Mouse (Mus musculus) embryonic facial prominence, embryonic 15.5 days (tissue): ENCODE measurements around the gene Stx7. TPM values are rescaled to one million over a fixed set of nuclear protein-coding genes. Genes with fewer than 3 reads are reported as not detected.

Source experiments
- ATAC-seq: fragments of 200-750 bp; cut with Nextera tagmentation; 2 replicates; pipeline ENCODE4 v1.8.0; 2017; ENCODE audit warnings: low read depth, moderate TSS enrichment; ENCODE audit not compliant: insufficient number of reproducible peaks, low FRiP score, low TSS enrichment
- H3K27ac ChIP-seq: fragments of 300-500 bp; sonication (generic); replicated peaks from 2 replicates; pipeline ENCODE4 v1.5.1; 2015; ENCODE audit warnings: mild to moderate bottlenecking, inconsistent platforms
- H3K27me3 ChIP-seq: fragments of 300-500 bp; sonication (generic); 2 replicates; pipeline ENCODE4 v1.6.1; 2015; ENCODE audit warnings: inconsistent platforms
- H3K36me3 ChIP-seq: fragments of 300-500 bp; sonication (generic); 2 replicates; pipeline ENCODE4 v1.6.1; 2015; ENCODE audit warnings: mild to moderate bottlenecking, inconsistent platforms
- H3K4me1 ChIP-seq: fragments of 300-500 bp; sonication (generic); 2 replicates; pipeline ENCODE4 v1.6.1; 2015; ENCODE audit warnings: inconsistent platforms
- H3K4me2 ChIP-seq: fragments of 300-500 bp; sonication (generic); replicated peaks from 2 replicates; pipeline ENCODE4 v1.6.1; 2015; ENCODE audit warnings: mild to moderate bottlenecking, inconsistent platforms
- H3K4me3 ChIP-seq: fragments of 300-500 bp; sonication (generic); replicated peaks from 2 replicates; pipeline ENCODE4 v1.5.1; 2015; ENCODE audit warnings: mild to moderate bottlenecking, inconsistent platforms
- H3K9ac ChIP-seq: fragments of 300-500 bp; sonication (generic); 2 replicates; pipeline ENCODE4 v1.6.1; 2015; ENCODE audit warnings: inconsistent platforms
- H3K9me3 ChIP-seq: fragments of 300-500 bp; sonication (generic); replicated peaks from 2 replicates; pipeline ENCODE4 v1.6.1; 2016; ENCODE audit warnings: inconsistent platforms
- WGBS: fragments of 180-500 bp; shearing (Covaris S2); methylation state at CpG from one replicate; pipeline ENCODE4 v1.1.7; 2015; 5-methylcytosine and 5-hydroxymethylcytosine counted together
- polyA plus RNA-seq: library from polyadenylated mRNA; unstranded; fragments of >200 nt; fragmentation: Nextera tagmentation; extraction: Ambion mirVana; gene quantifications from 2 replicates; pipeline ENCODE4 v1.2.1, GENCODE M21; 2015

Stx7 gene
- polyA plus RNA-seq, 1 experiment from 2014 or later, result 70.1 TPM

DNA sequence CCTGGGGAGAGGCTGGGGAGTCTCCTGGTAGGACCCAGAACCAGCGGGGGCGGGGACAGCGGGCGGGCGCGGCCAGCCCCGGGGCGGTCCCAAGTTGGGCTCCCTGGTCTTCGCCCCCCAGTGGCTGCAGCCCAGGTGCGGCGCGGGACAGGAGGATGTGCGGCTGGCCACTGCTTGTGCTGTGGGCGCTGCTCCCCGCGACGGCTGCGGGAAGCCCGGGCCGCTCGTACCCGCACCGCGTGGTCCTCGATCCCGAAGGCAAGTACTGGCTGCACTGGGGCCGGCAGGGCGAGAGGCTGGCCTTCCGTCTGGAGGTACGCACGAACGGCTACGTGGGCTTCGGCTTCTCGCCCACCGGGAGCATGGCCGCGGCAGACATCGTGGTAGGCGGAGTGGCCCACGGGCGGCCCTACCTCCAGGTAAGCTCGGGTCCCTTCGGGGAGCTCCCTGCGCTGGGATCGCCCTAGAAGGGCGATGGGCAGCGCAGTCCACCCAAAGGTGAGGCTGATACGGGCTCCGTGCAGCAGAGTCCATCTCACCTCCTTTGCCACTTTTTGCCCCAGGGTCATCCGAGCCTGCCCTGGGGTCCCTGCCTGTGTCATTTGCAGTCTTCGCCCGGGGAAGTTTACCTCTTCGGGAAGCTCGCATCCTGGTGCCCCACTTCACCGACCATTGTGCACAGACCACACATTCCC lies 74.5 kb downstream of the Stx7 start, which contains the start of gene Moxd1:
Gene Moxd1 (plus strand): TSS at position 69 of the 695 bp plus-strand sequence.
- 1% methylated on average over 56 of the region's 56 CpGs for WGBS
- Histone ChIP-seq H3K9me3 (no peaks in the 10 kb centered on the region), H3K9ac (peak within 1 kb of the TSS; percentile 47), H3K4me2 (peak within 1 kb of the TSS; percentile 96), H3K4me3 (peak within 1 kb of the TSS; percentile 53), H3K4me1 (peaks cover 20% of the 10 kb centered on the region), H3K36me3 (no peaks in the 10 kb centered on the region), H3K27ac (no peak within 1 kb of the TSS), H3K27me3 (peaks cover 29% of the 10 kb centered on the region)
- peak; percentile 60 for ATAC-seq

GRCm38 (mm10) chr10:24224591-24224990 lies 75.5 kb downstream of the Stx7 start:
- Histone ChIP-seq H3K9me3 (no peaks in the 10 kb centered on the region), H3K27ac (no peak overlapping the region), H3K27me3 (peaks cover 29% of the 10 kb centered on the region), H3K36me3 (no peaks in the 10 kb centered on the region), H3K4me2 (peak overlapping the region; percentile 96), H3K9ac (no peak overlapping the region), H3K4me3 (peak overlapping the region; percentile 53), H3K4me1 (peaks cover 20% of the 10 kb centered on the region)
- WGBS, result 21% methylated on average over 8 of the region's 8 CpGs
- ATAC-seq, result no peak

DNA sequence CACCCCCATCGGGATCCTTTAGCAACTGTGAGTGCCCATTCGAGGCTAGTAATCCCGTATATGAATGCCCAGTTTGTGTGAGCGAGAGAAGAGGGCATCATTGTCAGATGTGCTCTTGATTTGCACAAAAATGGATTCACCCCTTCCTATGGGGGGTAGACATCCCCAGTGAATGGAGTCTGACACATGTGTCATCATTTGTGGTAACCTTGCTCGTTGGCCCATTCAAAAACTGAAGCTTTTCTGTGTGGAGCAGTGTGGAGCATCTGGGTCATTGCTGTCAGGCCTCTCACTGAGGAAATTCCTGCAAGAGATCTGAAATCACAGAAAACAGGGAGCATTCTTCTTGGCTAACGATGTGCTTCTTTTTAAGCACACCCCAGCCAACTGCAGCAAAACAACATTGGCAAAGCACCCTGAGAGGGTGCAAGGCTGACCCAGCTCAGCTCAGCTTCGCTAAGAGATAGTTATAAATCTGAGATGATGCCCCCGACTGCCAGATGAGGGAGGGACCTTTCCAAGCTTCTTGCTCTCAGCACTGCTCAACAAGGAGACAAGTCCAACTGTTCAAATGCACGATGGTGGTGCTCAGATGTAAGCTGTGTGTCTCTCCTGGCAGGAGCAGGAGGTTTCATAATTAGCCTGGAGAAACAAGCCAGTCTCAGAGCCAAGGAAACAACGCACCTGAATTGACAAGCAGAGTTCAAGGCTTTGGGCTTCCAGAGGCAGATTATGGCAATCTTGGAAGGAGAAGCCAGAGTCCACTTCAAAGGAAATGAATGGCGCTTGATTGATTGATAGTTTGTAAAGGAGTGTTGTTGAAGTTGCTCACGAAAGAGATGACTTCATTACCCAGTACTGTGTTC lies 79.4 kb downstream of the Stx7 start:
- H3K4me3 ChIP-seq, result no peak overlapping the region
- no peak overlapping the region for H3K27ac ChIP-seq
- H3K9ac ChIP-seq, result no peak overlapping the region
- H3K36me3 ChIP-seq, result no peaks in the 10 kb centered on the region
- no peak for ATAC-seq
- no peaks in the 10 kb centered on the region for H3K9me3 ChIP-seq
- peaks cover 10% of the 10 kb centered on the region for H3K4me1 ChIP-seq
- peaks cover 14% of the 10 kb centered on the region for H3K27me3 ChIP-seq
- 63% methylated on average over 12 of the region's 12 CpGs for WGBS
- H3K4me2 ChIP-seq, result no peak overlapping the region

DNA sequence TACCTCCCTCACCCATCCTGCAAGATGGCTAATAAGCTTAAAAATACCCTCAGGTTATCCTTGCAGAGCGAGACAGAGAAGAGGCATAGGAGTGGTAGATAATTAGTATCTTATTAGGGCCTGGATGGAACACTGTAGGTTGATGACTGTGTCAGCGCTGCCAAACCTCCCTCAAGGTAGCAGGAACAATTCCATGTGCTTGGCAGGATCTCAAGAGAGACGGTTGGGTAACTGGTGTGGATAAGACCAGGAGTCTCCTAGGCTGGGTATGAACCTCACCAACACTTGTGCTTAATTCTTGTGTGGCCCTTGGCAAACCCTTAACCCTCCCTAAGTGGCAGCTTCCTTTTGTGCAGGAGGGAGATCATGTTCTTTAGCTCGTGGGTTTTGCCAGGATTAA lies 83.2 kb downstream of the Stx7 start:
- no peak overlapping the region for H3K9ac ChIP-seq
- no peak for ATAC-seq
- no peak overlapping the region for H3K27ac ChIP-seq

DNA sequence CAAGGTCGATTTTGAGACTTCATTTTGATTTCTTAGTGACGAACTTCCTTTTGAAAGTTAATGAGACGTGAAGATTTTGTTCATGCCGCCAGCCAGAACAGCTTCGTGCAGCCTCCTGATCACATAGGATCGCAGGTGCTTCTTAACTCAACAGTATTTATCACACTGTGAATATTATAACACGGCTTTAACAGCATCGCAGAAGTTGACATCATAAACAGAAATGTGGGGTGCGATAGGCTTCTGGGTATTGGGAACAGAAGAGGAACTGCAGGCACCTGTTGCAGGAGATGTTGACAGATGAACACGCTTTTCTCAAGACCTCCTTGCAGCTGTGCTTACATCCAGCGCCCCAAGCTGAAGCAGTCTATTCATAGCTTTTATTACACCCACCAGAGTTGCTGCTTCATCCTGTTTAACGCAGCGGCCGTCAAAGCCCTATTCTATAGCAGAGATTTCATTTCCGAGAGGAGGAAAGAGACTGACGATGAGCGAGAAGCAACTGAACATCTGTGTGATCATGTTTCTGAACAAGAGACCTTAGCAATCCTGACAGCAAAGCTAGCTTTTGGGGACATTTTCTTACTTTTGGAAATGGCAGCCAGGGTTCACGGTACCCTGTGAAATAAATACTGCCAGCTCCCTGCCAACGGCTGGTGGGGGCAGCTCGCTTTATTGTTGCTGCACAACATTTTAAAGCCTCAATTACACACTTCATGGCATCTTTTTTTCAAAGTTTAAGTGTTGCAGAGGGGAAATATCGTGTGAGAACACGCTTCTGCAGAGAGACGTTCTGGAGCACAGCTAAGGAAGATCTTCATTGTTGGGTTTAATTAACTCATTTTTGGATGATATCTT lies 86.6 kb downstream of the Stx7 start:
- no peak overlapping the region for H3K27ac ChIP-seq
- H3K27me3 ChIP-seq, result no peaks in the 10 kb centered on the region
- no peaks in the 10 kb centered on the region for H3K9me3 ChIP-seq
- no peak overlapping the region for H3K4me3 ChIP-seq
- no peaks in the 10 kb centered on the region for H3K36me3 ChIP-seq
- 53% methylated on average over 23 of the region's 23 CpGs for WGBS
- H3K9ac ChIP-seq, result no peak overlapping the region
- no peak for ATAC-seq
- H3K4me1 ChIP-seq, result no peaks in the 10 kb centered on the region
- H3K4me2 ChIP-seq, result 0 out of 2 replicates have a peak overlapping the region, but pooled peaks have one; percentile 12

More for the DNA sequence above, 83.2 kb downstream of the Stx7 start:
- H3K4me3 ChIP-seq, result no peak overlapping the region
- no peak overlapping the region for H3K4me2 ChIP-seq
- H3K9me3 ChIP-seq, result no peaks in the 10 kb centered on the region
- no peaks in the 10 kb centered on the region for H3K36me3 ChIP-seq
- H3K27me3 ChIP-seq, result no peaks in the 10 kb centered on the region; the same call in 1 of the 2 replicates
- 44% methylated on average over 4 of the region's 4 CpGs for WGBS
- no peaks in the 10 kb centered on the region for H3K4me1 ChIP-seq

Other genes with a start within 250 kb of the Stx7 start
- gene Taar1, start 228.9 kb upstream of the Stx7 start, polyA plus RNA-seq, result not detected in 2 replicates
- gene Taar2, start 210.7 kb upstream of the Stx7 start, polyA plus RNA-seq, result 0.50 and 0.75 TPM in 2 replicates
- gene Taar3, start 199.7 kb upstream of the Stx7 start, polyA plus RNA-seq, result not detected in 2 replicates
- not detected in 2 replicates for gene Taar4, start 188.8 kb upstream of the Stx7 start, polyA plus RNA-seq
- not detected in 2 replicates for gene Taar5, start 178.6 kb upstream of the Stx7 start, polyA plus RNA-seq
- gene Taar6, start 163.7 kb upstream of the Stx7 start, polyA plus RNA-seq, result not detected in 2 replicates
- gene Taar7a, start 155.8 kb upstream of the Stx7 start, polyA plus RNA-seq, result not detected in 2 replicates
- gene Taar7b, start 149.4 kb upstream of the Stx7 start, polyA plus RNA-seq, result 0.15 TPM in 1 of 2 replicates, not detected in the other
- gene Taar7d, start 122.1 kb upstream of the Stx7 start, polyA plus RNA-seq, result 0.27 and 0.37 TPM in 2 replicates
- gene Taar7e, start 111.7 kb upstream of the Stx7 start, polyA plus RNA-seq, result not detected in 2 replicates
- gene Taar7f, start 99.8 kb upstream of the Stx7 start, polyA plus RNA-seq, result not detected in 2 replicates
- gene Taar8a, start 72.8 kb upstream of the Stx7 start, polyA plus RNA-seq, result not detected in 2 replicates
- not detected in 2 replicates for gene Taar8b, start 57.0 kb upstream of the Stx7 start, polyA plus RNA-seq
- gene Taar8c, start 47.4 kb upstream of the Stx7 start, polyA plus RNA-seq, result not detected in 2 replicates
- gene Taar9, start 39.8 kb upstream of the Stx7 start, polyA plus RNA-seq, result not detected in 2 replicates
- gene Moxd1, start 74.2 kb downstream of the Stx7 start, polyA plus RNA-seq, result 29.5 and 29.8 TPM in 2 replicates